Mouse (Mus musculus) megakaryocyte-erythroid progenitor cell, adult 5 weeks (primary cell): ENCODE measurements around the gene Ikzf4. TPM values are rescaled to one million over a fixed set of nuclear protein-coding genes. Genes with fewer than 3 reads are reported as not detected.

ENCODE experiments used
- polyA plus RNA-seq: library from polyadenylated mRNA; stranded (reverse); fragments of >175 nt; gene quantifications from 2 replicates; pipeline ENCODE4 v1.2.3, GENCODE M21; 2012

Gene Ikzf4
- 0.13 and 0.15 TPM in 2 replicates for polyA plus RNA-seq

GRCm38 (mm10) chr10:128645111-128646011 lies at the start of gene Ikzf4:
TSS of gene Ikzf4 (minus strand) at chr10:128645991.

GRCm38 (mm10) chr10:128673763-128674468 lies 28.1 kb upstream of the Ikzf4 start, which contains the start of gene Suox:
TSS of gene Suox (minus strand) at chr10:128674073.

GRCm38 (mm10) chr10:128626311-128627310 lies 19.2 kb downstream of the Ikzf4 start, which contains the start of gene Rps26:
TSS of gene Rps26 (minus strand) at chr10:128626747.

GRCm38 (mm10) chr10:128589464-128590192 lies 56.2 kb downstream of the Ikzf4 start, which contains the start of gene Erbb3:
TSS of gene Erbb3 (minus strand) at chr10:128589652.

Other genes with a start within 250 kb of the Ikzf4 start
- gene Slc39a5, start 244.8 kb downstream of the Ikzf4 start, polyA plus RNA-seq, result 0.05 TPM in 1 of 2 replicates, not detected in the other
- gene Nabp2, start 234.5 kb downstream of the Ikzf4 start, polyA plus RNA-seq, result 201 and 217 TPM in 2 replicates
- gene Rnf41, start 234.3 kb downstream of the Ikzf4 start, polyA plus RNA-seq, result 15.5 and 16.3 TPM in 2 replicates
- 197 and 236 TPM in 2 replicates for gene Smarcc2, start 186.7 kb downstream of the Ikzf4 start, polyA plus RNA-seq
- gene Myl6, start 151.8 kb downstream of the Ikzf4 start, polyA plus RNA-seq, result 457 and 543 TPM in 2 replicates
- 18.3 and 25.9 TPM in 2 replicates for gene Myl6b, start 147.3 kb downstream of the Ikzf4 start, polyA plus RNA-seq
- 147 and 159 TPM in 2 replicates for gene Esyt1, start 120.1 kb downstream of the Ikzf4 start, polyA plus RNA-seq
- gene Zc3h10, start 98.2 kb downstream of the Ikzf4 start, polyA plus RNA-seq, result 33.5 and 34.0 TPM in 2 replicates
- 8,366 and 9,270 TPM in 2 replicates for gene Rpl41, start 96.7 kb downstream of the Ikzf4 start, polyA plus RNA-seq
- gene Pa2g4, start 80.0 kb downstream of the Ikzf4 start, polyA plus RNA-seq, result 508 and 557 TPM in 2 replicates
- gene Erbb3, start 56.3 kb downstream of the Ikzf4 start, polyA plus RNA-seq, result 0.46 and 0.58 TPM in 2 replicates
- gene Rps26, start 19.2 kb downstream of the Ikzf4 start, polyA plus RNA-seq, result 4,910 and 5,054 TPM in 2 replicates
- gene Suox, start 28.1 kb upstream of the Ikzf4 start, polyA plus RNA-seq, result 1.2 and 1.3 TPM in 2 replicates
- 12.0 and 19.6 TPM in 2 replicates for gene Rab5b, start 50.3 kb upstream of the Ikzf4 start, polyA plus RNA-seq
- gene Pmel, start 58.2 kb upstream of the Ikzf4 start, polyA plus RNA-seq, result 0.37 and 0.69 TPM in 2 replicates
- 28.2 and 29.2 TPM in 2 replicates for gene Cdk2, start 59.0 kb upstream of the Ikzf4 start, polyA plus RNA-seq
- gene Dgka, start 98.9 kb upstream of the Ikzf4 start, polyA plus RNA-seq, result 3.2 and 3.3 TPM in 2 replicates
- 116 and 137 TPM in 2 replicates for gene Pym1, start 101.9 kb upstream of the Ikzf4 start, polyA plus RNA-seq
- gene Mmp19, start 144.9 kb upstream of the Ikzf4 start, polyA plus RNA-seq, result 1.5 and 2.3 TPM in 2 replicates
- gene Dnajc14, start 158.1 kb upstream of the Ikzf4 start, polyA plus RNA-seq, result 10.5 and 11.0 TPM in 2 replicates
- 3.9 and 4.2 TPM in 2 replicates for gene Tmem198b, start 158.4 kb upstream of the Ikzf4 start, polyA plus RNA-seq
- gene Sarnp, start 171.3 kb upstream of the Ikzf4 start, polyA plus RNA-seq, result 17.1 and 19.3 TPM in 2 replicates
- gene Ormdl2, start 175.7 kb upstream of the Ikzf4 start, polyA plus RNA-seq, result 15.8 and 20.5 TPM in 2 replicates
- 0.11 and 0.16 TPM in 2 replicates for gene Gdf11, start 245.7 kb upstream of the Ikzf4 start, polyA plus RNA-seq